Mouse (Mus musculus) frontal cortex, adult (tissue): ENCODE data around the gene Pld6.
"Not testable (repeated sequence)": the region's sequence is repeated elsewhere in the genome, so short reads cannot be mapped to it uniquely, and the experiment has no call there.

ENCODE experiments used
- ATAC-seq: cut with Nextera tagmentation; 2 replicates; pipeline ENCODE4 v1.9.2; 2017; ENCODE audit warnings: mild to moderate bottlenecking, moderate library complexity, mixed read lengths; ENCODE audit not compliant: low TSS enrichment

Gene Pld6

GRCm38 (mm10) chr11:59746614-59747013, 40.8 kb downstream of the Pld6 start:
- peak; percentile 55; the same call in 1 of the 2 replicates for ATAC-seq

- no peak for ATAC-seq
Measured at GRCm38 (mm10) chr11:59745851-59746250, 41.6 kb downstream of the Pld6 start.

DNA sequence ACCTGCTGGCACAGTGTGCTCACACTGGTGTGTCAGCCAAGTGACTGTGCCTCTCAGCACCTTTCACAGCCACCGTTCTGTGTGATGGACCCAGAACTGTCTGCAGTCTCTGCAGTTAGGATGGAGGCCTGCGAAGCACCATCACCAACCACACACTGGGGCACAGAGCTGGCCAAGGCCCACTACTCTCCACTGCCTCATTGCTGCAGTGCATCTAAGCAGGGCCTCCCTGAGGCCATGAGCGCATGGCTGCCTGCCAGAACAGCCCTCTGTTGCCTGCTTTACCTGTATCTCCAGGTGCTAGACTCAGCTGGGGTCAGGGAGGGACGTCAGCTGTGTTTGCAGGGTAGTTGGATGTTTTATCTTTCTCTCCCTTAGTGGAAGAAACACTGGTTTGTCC, 43.1 kb downstream of the Pld6 start:
- ATAC-seq = no peak

- peak; percentile 70 for ATAC-seq
Measured at GRCm38 (mm10) chr11:59743712-59744111, 43.7 kb downstream of the Pld6 start.

DNA sequence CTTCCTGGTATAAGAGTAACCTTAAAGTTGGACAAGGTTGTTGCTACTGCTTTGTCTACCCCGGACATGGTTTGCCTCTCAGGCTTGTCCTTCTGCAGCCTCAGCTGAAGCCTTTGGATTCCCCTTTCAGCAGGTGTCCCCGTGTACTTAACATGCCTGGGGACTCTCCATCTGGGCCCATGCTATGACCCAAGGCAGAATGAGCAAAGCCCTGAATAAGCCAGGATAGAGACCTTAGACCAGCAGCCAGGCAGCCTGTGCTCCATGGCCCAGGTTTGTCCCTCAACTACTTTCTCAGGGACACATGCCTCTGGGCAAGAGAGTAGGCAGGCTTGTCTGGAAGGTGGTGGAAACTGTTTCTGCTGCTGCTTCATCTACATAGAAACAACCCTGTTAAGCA, 44.1 kb downstream of the Pld6 start:
- ATAC-seq = peak; percentile 50

DNA sequence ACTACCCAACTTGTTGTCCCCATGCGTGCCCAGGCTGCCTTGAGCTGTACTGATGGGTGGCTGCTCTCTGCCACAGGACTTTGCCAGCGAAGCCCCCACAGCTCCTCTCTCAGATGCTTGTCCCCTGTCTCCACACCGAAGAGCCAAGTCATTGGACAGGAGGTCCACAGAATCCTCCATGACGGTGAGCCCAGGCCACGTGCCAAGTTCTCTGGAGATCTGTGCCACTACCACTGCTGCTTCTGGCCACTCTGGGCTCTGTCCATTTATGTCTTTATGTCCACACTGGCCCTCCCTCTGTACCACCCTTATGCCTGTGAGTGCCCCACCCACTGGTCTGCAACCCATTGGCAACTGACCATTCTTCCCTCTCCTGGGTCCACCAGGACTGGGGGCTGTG, 45.5 kb downstream of the Pld6 start:
- ATAC-seq = no peak

DNA sequence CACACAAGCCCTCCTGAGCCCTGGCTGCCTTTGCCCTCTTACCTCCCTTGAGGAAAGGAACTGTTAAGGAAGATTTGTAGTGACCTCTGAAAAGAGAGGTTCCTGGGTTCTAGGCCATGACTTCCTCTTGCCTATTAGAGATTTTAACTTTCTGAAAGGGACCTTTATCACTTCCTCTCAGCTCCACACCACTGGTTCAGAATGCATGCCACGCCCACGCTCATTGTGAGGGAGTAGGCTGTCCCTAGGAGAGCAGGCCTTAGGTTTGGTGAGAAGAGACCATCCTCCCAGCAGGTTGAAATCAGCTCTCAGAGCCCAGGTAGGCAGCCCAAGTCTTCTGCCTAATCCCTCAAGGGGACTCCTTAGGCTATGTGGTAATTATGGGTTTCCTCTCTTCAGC, 47.4 kb downstream of the Pld6 start:
- no peak for ATAC-seq

DNA sequence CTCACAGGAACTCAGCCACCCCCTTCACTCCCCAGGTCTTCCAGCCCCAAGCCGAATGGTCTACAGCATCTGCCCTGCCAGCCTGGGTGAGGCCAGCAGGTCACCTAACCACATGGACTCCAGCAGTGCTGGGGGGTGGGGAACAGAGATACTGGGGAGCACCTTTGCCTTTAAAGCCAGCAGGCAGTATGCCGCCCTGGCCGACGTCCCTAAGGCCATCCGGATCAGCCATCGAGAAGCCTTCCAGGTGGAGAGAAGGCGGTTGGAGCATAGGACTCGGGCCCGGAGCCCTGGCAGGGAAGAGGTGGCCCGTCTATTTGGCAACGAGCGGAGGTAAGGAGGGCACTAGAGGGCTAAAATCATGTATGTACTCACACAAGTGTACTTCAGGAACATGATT, 50.2 kb downstream of the Pld6 start:
- no peak for ATAC-seq

- ATAC-seq = not testable (repeated sequence)
Measured at GRCm38 (mm10) chr11:59735938-59736337, 51.5 kb downstream of the Pld6 start.

GRCm38 (mm10) chr11:59734335-59734734, 53.1 kb downstream of the Pld6 start:
- no peak for ATAC-seq
